Mouse (Mus musculus) left cerebral cortex, postnatal 36 days (tissue): Measurements from ENCODE around the gene Fgf22. TPM values are rescaled to one million over a fixed set of nuclear protein-coding genes. Genes with fewer than 3 reads are reported as not detected.

Experiments
- DNase-seq, 2 experiments: peaks; one replicate each; pipeline ENCODE4 v3.0.0; 2021 to 2022; ENCODE audit warnings: low spot score in 2 of 2, mixed read lengths in 1 of 2
- intact Hi-C: fragments of 180-260 bp; cut with DNase I; formaldehyde crosslinking; loops from one replicate; pipeline ENCODE4 v1.15.1; 2025
- total RNA-seq, 2 experiments: library from RNA; stranded (reverse); gene quantifications; 2 replicates each; pipeline ENCODE4 v1.2.3; 2021

The Fgf22 gene
- total RNA-seq, 2 experiments from 2014 or later = 4.0 to 4.7 TPM

GRCm38 (mm10) chr10:79783050-79783449, 28.2 kb downstream of the Fgf22 start:
- intact Hi-C loops = loop anchor here (5.0 kb wide), 1 partner anchor 34 kb away; no protein-coding TSS in a partner anchor
- no peak for DNase-seq

- intact Hi-C loops = loop anchor here (5.0 kb wide), 1 partner anchor 33 kb away; no protein-coding TSS in a partner anchor
- no peak for DNase-seq
These were observed 29.3 kb downstream of the Fgf22 start for GRCm38 (mm10) chr10:79783920-79784800.

DNA sequence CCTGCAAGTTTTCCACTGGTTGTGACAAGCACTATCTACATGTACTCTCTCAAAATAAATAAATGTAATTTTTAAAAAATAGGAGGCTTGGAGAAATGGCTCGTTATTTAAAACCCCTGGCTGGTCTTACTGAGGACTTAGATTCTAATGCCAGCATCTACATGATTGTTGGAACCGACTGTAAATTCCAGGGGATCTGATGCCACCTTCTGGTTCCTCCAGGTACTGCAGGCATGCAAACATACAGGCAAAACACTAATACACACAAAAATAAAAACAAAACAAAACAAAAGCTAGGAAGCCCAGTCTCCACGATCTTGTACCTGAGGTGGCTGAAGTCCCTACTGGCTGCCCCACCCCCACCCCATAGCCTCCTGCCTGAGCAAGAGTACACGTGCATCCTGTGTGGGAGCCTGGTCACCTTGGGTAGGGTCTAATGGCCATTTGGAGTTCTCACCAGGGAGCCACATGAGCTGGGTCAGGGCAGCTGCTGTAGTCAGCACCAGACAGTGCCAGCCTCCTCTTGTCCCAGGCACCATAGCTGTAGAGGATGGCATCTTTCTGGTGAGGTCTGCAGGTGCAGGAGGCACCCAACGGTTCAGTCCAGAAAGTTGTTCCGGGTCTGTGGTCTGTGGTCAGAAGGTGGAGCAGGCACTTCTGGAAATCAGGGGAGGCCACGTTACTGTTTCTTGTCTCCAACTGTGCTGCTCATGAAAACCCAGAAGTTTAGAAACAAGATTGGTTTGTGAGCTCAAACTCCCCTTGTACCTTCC, 33.7 kb downstream of the Fgf22 start:
- DNase-seq = peak in 1 of 2 experiments; percentile 71
- intact Hi-C loops = no loop called here

- DNase-seq = no peak
- intact Hi-C loops = no loop called here
These were observed 34.7 kb downstream of the Fgf22 start for GRCm38 (mm10) chr10:79789581-79789980.

- intact Hi-C loops = no loop called here
- no peak for DNase-seq
These were observed 36.0 kb downstream of the Fgf22 start, which contains the start of gene Prss57 for GRCm38 (mm10) chr10:79790861-79791260. TSS of gene Prss57 (minus strand) at chr10:79790961.

DNA sequence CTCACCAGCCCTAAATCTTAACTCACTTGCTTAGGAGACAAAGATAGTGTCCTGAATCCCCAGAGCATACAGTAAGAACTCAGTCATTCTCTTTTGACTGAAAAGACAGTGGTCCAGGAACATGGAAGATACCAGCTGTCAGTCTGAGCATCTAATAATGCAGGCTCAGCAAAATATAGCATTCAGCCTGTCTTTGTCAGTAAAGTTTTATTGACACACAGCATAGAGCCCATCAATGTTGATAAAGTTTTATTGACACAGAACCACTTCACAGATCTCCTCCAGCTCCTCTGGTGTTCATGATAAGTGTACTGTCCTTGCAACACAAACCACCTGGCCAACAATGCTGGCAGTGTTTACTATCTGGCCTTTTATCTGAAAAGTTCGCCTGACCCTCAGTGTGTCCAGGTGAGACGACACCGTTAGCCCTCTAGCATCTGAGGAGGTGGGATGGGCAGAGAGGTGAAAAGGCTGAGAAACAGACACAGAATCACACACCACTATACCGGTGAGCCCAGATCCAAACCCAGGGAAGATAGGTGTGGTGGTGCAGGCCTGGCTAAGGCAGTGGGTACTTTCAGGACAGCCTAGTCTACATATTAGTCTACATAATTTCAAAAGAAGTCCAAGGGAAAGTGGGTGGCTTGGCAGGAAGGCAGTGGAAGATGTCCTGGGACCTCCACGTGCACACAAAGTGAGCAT, 37.6 kb downstream of the Fgf22 start:
- intact Hi-C loops = loop anchor here (1.0 kb wide), 1 partner anchor 20 kb away; no protein-coding TSS in a partner anchor
- no peak for DNase-seq

DNA sequence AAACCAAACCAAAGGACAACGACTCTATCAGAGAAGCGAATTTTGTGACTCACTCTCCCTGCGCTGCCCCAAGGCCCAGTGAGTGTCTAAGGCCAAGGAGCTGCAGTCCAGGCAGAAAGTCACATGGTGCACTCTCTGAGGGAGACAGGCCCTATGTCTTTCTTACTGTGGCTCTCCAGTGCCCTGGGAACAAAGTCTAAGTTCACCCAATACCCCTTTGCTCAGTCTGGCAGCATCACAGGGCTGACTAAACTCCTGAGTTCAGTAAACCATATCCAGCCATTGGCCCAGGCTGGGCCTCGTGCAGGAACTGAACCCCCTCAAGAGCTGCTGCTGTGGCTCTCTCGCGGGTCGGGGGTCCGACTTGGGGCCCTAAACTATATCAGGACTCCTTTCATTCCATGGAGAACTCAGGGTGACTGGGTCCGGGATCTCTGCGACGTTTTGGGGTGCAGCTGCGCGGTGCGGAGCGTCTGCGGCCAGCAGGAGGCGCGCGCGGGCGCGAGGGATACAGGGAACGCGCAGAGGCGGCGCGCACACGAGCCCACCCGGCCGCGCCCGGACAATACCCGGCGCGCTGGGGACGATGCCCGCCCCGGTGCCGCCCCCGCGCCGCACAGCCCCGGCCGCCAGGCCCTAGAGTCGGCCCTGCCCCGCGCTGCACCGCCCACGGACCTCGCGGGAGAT, 38.3 kb downstream of the Fgf22 start, which contains the start of gene Palm:
Gene Palm (plus strand): TSS at position 522 of the 687 bp plus-strand sequence.
- intact Hi-C loops = loop anchor here (1.0 kb wide), 1 partner anchor 19 kb away; no protein-coding TSS in a partner anchor

DNA sequence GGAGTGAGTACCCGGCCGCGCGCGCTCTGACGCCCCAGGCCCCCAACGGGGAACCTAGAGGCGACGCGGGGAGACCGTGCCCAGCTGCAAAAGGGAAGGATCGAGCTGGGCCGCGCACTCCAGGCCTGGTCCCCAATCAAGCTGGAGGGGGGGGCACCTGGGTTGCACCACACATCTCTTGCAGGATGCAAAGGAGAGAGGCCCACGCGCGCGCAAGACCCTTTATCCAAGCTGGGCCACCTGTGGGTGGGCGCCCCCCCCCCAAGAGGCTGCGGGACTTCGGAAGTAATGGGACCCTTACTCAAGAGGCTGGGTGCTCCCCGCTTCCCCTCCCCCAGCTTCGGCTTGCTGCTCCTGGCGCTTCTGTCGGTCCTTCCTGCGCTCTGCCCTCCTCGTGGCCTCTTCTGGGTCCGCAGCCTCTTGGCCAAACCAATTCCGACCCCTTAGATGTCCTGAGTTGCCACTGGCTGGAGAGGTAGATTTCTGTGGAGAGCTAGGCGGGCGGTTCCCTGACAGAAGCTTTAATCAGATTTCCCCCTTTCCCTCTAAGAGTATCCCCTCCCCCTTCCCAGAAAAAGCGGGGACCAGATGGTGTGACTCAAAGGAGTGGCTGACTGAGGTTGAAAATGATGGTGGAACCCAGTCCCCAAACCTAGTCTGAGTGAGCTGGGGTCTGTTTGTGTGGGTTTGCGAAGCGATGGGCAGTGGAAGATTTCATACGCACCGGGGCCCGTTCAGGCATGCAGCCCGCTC, 39.0 kb downstream of the Fgf22 start:
- intact Hi-C loops = loop anchor here (1.0 kb wide), 1 partner anchor 18 kb away; no protein-coding TSS in a partner anchor
- DNase-seq = peak; percentile 62 to 68

More for the DNA sequence above, 38.3 kb downstream of the Fgf22 start, which contains the start of gene Palm:
- peak; percentile 85 to 87 for DNase-seq

DNA sequence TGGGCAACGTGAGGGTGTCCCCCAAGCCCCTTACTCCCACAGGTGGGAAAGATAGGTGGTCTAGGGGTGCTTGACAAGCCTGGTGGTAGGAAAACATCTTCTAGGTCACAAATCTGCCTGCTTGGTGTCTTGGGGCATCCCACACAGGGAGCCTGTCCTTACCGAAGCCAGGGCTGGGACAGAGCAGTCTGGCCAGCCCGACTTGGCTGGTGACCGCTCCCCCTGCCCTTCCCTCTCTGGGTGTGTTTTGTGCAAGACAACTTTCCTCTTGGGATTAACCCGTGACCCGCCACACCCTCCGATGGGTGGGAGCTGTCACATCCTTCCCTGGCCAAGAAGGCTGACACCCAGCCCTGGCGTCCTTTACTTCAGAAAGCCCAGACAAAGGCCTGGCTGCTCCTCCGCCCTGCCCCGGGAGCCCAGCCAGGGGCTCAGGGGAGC, 39.6 kb downstream of the Fgf22 start:
- peak in 1 of 2 experiments; percentile 39 for DNase-seq
- intact Hi-C loops = no loop called here

- no peak for DNase-seq
- intact Hi-C loops = loop anchor here (1.0 kb wide), 1 partner anchor 9 kb away; no protein-coding TSS in a partner anchor
These were observed 41.0 kb downstream of the Fgf22 start for GRCm38 (mm10) chr10:79795905-79796304.

DNA sequence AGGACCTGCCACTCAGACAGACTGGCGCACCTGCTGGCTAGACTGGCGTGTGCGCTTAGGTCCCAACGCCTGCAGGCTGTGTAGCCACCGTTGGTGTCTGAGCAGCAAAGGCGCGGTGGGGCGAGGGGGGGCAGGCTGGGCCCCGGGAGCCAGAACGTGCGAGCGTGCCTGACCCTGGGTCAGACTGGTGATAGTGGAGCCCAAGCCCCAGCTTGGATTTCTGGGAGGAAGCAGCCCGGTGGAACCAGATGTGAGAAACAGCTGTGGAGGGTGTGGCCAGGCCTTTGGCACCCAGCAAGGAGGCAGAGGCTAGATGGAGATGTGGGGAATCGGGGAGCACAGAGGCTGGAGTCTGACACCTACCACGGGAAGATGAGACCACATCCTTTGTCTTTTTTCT, 42.5 kb downstream of the Fgf22 start:
- intact Hi-C loops = no loop called here
- no peak for DNase-seq

GRCm38 (mm10) chr10:79798289-79798928, 43.5 kb downstream of the Fgf22 start:
- intact Hi-C loops = no loop called here
- DNase-seq = no peak

DNA sequence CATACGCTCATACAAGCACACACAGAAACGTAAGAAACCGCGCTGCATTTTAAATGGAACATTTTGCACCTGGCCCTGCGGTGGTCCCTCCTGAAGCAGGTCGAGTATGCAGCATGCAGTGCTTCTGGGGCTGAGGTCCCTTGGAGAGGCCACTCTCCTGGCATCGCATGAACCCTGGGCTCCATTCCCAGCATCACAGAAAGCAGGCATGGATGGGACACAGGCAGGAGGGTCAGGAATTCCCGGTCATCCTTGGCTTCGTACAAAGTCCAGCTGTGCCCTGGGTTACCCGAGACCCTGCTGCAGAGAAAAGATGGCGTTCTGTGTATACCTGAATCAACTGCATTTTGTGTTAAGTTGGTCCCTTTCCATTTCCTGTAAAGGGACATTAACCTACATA, 45.6 kb downstream of the Fgf22 start:
- intact Hi-C loops = no loop called here

DNA sequence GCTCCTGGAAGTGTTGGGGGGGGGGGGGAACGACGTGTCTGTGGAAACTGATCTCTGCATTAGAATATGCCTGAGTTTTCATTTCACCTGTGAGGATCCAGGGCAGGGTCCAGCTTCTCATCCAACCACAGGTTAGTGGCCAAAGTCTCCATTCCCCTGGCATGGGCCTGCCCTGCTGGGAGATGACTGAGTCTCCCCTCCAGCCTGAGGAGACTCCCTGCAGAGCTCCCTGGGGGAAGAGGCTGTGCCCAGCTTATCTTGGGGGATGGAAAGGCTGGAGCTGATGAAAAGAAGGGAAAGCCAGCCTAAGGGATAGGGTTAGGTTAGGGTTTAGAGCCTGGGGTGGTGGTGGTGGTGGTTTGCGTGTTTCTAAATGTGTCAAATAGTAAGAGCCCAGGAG, 47.0 kb downstream of the Fgf22 start:
- no peak for DNase-seq
- intact Hi-C loops = no loop called here

More for the DNA sequence above, 45.6 kb downstream of the Fgf22 start:
- DNase-seq = no peak

- intact Hi-C loops = no loop called here
- peak; percentile 57 to 61 for DNase-seq
These were observed 47.6 kb downstream of the Fgf22 start for GRCm38 (mm10) chr10:79802331-79802971.

DNA sequence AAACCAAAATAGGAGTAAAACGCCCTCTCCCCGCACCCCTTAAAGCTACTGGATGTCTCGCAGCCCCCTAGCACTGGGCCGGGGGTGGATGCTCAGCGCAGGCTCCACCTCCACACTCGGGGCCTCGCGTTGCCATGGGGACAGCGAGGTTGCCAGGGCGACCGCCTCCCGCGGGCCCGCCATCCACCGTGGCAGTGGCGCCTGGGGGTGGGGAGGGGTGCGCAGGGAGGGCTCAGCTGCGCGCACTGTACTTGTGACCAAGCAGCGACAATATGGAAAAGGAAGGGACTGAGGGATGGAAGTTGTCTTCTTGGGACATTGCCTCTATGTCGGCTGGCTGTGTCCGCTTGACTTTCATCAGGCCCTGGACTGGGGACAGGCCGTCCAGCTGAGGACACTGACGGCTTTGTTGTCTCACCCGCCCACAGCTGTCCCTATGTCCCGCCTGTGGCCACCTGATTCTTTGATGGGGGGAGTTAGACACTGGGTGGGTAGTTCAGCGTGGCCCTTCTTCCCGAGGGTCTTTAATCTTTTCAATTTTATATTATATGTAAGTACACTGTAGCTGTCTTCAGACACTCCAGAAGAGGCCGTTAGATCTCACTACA, 48.9 kb downstream of the Fgf22 start:
- intact Hi-C loops = no loop called here
- DNase-seq = peak; percentile 92 to 95

DNA sequence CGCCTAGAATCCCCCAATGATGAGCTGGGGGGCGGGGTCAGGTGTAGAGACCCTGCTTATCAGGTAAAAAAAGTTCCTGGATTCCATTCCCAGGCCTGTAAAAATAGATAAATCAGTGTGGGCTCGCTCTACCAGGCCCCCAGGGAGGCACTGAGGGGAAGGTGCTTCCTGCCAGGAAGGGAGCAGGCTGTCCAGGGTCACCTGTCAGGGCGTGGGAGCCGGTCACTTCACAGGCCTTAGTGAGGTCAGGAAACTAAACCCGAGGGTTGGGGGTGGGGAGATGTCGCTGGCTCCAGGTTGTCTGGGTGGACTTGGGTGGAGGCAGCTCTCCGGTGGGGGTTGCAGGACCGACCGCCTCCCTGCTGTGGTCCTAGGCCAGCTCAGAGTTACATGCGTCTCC, 50.8 kb downstream of the Fgf22 start:
- intact Hi-C loops = loop anchor here (1.0 kb wide), 1 partner anchor 10 kb away; no protein-coding TSS in a partner anchor
- DNase-seq = no peak
